Mouse (Mus musculus) thymus, adult 2 months (tissue): ENCODE results near the gene Pnp. TPM values are rescaled to one million over a fixed set of nuclear protein-coding genes. Genes with fewer than 3 reads are reported as not detected.
A peak's percentile ranks its signal among the peaks of the same experiment; 100 is the strongest.
"Not testable (repeated sequence)": the region's sequence is repeated elsewhere in the genome, so short reads cannot be mapped to it uniquely, and the experiment has no call there.

Experiments
- DNase-seq: peaks from one replicate; pipeline ENCODE4 v3.0.0; 2021
- H3K27ac ChIP-seq: fragments of 200-500 bp; 2 replicates; pipeline ENCODE4 v1.5.1; 2012; ENCODE audit warnings: low read length, control low read depth; ENCODE audit not compliant: control insufficient read depth, insufficient read depth
- H3K27me3 ChIP-seq: fragments of 200-500 bp; 2 replicates; pipeline ENCODE4 v1.6.1; 2012; ENCODE audit warnings: mild to moderate bottlenecking, low read length, moderate library complexity, mixed read lengths; ENCODE audit not compliant: control insufficient read depth, insufficient read depth
- H3K36me3 ChIP-seq: fragments of 200-500 bp; 2 replicates; pipeline ENCODE4 v1.6.1; 2012; ENCODE audit warnings: mild to moderate bottlenecking, low read length, moderate library complexity; ENCODE audit not compliant: control insufficient read depth, insufficient read depth
- H3K4me1 ChIP-seq: fragments of 200-500 bp; replicated peaks from 2 replicates; pipeline ENCODE4 v1.6.1; 2012; ENCODE audit warnings: low read length; ENCODE audit not compliant: control insufficient read depth, insufficient read depth
- H3K4me3 ChIP-seq: fragments of 200-500 bp; 2 replicates; pipeline ENCODE4 v1.5.1; 2012; ENCODE audit warnings: mild to moderate bottlenecking, low read length, control low read depth, moderate library complexity; ENCODE audit not compliant: control insufficient read depth, insufficient read depth
- CTCF ChIP-seq: fragments of 200-500 bp; IDR thresholded peaks from 2 replicates; pipeline ENCODE4 v1.5.1; 2012; ENCODE audit warnings: mild to moderate bottlenecking, control low read depth, low read length, moderate library complexity, borderline replicate concordance; ENCODE audit not compliant: control insufficient read depth, poor library complexity, insufficient read depth; ENCODE audit errors: extremely low read depth
- POLR2A ChIP-seq: fragments of 200-500 bp; IDR thresholded peaks from 2 replicates; pipeline ENCODE4 v1.6.1; 2012; ENCODE audit warnings: mild to moderate bottlenecking, low read length, control low read depth, moderate library complexity; ENCODE audit not compliant: control insufficient read depth, poor library complexity, insufficient read depth; ENCODE audit errors: extremely low read depth
- WGBS: fragments of 180-500 bp; shearing (Covaris S2); methylation state at CpG from one replicate; pipeline ENCODE4 v1.1.7; 2018; 5-methylcytosine and 5-hydroxymethylcytosine counted together
- polyA plus RNA-seq: library from polyadenylated mRNA; depleted of rRNA; stranded (reverse); fragments of >200 nt; gene quantifications from 2 replicates; pipeline ENCODE4 v1.2.3, GENCODE M21; 2012

Pnp gene
- polyA plus RNA-seq, 1 experiment, result 33.6 TPM

- under 1% methylated on average over 38 of the region's 38 CpGs for WGBS
- H3K27ac ChIP-seq, result peak overlapping the region; percentile 19; the same call in 1 of the 2 replicates
- peak overlapping the region; percentile 71 for H3K4me3 ChIP-seq
- peaks cover 10% of the 10 kb centered on the region for H3K36me3 ChIP-seq
- no peak for TF ChIP-seq CTCF
- no peak for TF ChIP-seq POLR2A
- peaks cover 9% of the 10 kb centered on the region for H3K4me1 ChIP-seq
- DNase-seq, result peak; percentile 73
- H3K27me3 ChIP-seq, result no peaks in the 10 kb centered on the region
These were observed 517 bp upstream of the Pnp start for GRCm38 (mm10) chr14:50930377-50930753.

- DNase-seq, result no peak
- H3K4me3 ChIP-seq, result peak overlapping the region; percentile 49
- H3K36me3 ChIP-seq, result peaks cover 10% of the 10 kb centered on the region
- peaks cover 6% of the 10 kb centered on the region for H3K4me1 ChIP-seq
- H3K27me3 ChIP-seq, result no peaks in the 10 kb centered on the region
- no peak for TF ChIP-seq CTCF
- no peak for TF ChIP-seq POLR2A
- peak overlapping the region; percentile 21; the same call in 1 of the 2 replicates for H3K27ac ChIP-seq
- WGBS, result 22% methylated on average over 12 of the region's 12 CpGs
These were observed 675 bp downstream of the Pnp start for GRCm38 (mm10) chr14:50931493-50932020.

GRCm38 (mm10) chr14:50936649-50937048, 5.8 kb downstream of the Pnp start:
- Histone ChIP-seq H3K4me1 (peaks cover under 1% of the 10 kb centered on the region; the same call in 1 of the 2 replicates), H3K27me3 (no peaks in the 10 kb centered on the region), H3K4me3 (no peak overlapping the region), H3K36me3 (no peaks in the 10 kb centered on the region), H3K27ac (no peak overlapping the region)
- whole genome bisulfite sequencing, result 88% methylated on average over 1 of the region's 1 CpGs
- no peak for DNase-seq
- TF ChIP-seq POLR2A (no peak), CTCF (no peak)

GRCm38 (mm10) chr14:50938119-50938908, 7.4 kb downstream of the Pnp start:
- no peak overlapping the region for H3K27ac ChIP-seq
- H3K4me1 ChIP-seq, result no peaks in the 10 kb centered on the region; the same call in 1 of the 2 replicates
- DNase-seq, result no peak
- TF ChIP-seq CTCF, result no peak
- no peak for TF ChIP-seq POLR2A
- no peaks in the 10 kb centered on the region for H3K36me3 ChIP-seq
- WGBS, result 96% methylated on average over 3 of the region's 3 CpGs
- H3K4me3 ChIP-seq, result no peak overlapping the region
- no peaks in the 10 kb centered on the region for H3K27me3 ChIP-seq

- Histone ChIP-seq H3K36me3 (no peaks in the 10 kb centered on the region), H3K4me1 (peaks cover 3% of the 10 kb centered on the region), H3K27ac (no peak overlapping the region), H3K27me3 (no peaks in the 10 kb centered on the region), H3K4me3 (no peak overlapping the region)
- no peak for DNase-seq
- WGBS, result 21% methylated on average over 2 of the region's 2 CpGs
- TF ChIP-seq POLR2A, result no peak
- TF ChIP-seq CTCF, result no peak
These were observed 8.1 kb downstream of the Pnp start for GRCm38 (mm10) chr14:50938940-50939339.

- TF ChIP-seq CTCF (peak; percentile 61; the same call in 1 of the 2 replicates), POLR2A (peak; percentile 40; the same call in 1 of the 2 replicates)
- 3% methylated on average over 31 of the region's 31 CpGs for WGBS
- peaks cover 7% of the 10 kb centered on the region for H3K4me1 ChIP-seq
- H3K27me3 ChIP-seq, result no peaks in the 10 kb centered on the region
- peak; percentile 82 for DNase-seq
- H3K4me3 ChIP-seq, result peak within 1 kb of the TSS; percentile 49
- H3K36me3 ChIP-seq, result no peaks in the 10 kb centered on the region; the same call in 1 of the 2 replicates
- peak within 1 kb of the TSS; percentile 47 for H3K27ac ChIP-seq
These were observed 13.2 kb downstream of the Pnp start, which contains the start of gene Gm49342 for GRCm38 (mm10) chr14:50943932-50944667. TSS of gene Gm49342 (plus strand) at chr14:50944517.

- H3K4me1 ChIP-seq, H3K27me3 ChIP-seq, H3K36me3 ChIP-seq: not testable (repeated sequence)
- DNase-seq, result peak; percentile 77
- peak overlapping the region; percentile 47; the same call in 1 of the 2 replicates for H3K27ac ChIP-seq
- peak overlapping the region; percentile 49 for H3K4me3 ChIP-seq
- WGBS, result 1% methylated on average over 15 of the region's 15 CpGs
These were observed 13.8 kb downstream of the Pnp start for GRCm38 (mm10) chr14:50944668-50945033.

- not testable (repeated sequence) for H3K27ac ChIP-seq, DNase-seq, H3K27me3 ChIP-seq, H3K36me3 ChIP-seq, H3K4me1 ChIP-seq
- peak overlapping the region; percentile 49; the same call in 1 of the 2 replicates for H3K4me3 ChIP-seq
- 5% methylated on average over 6 of the region's 6 CpGs for WGBS
These were observed 14.2 kb downstream of the Pnp start for GRCm38 (mm10) chr14:50945081-50945480.

GRCm38 (mm10) chr14:50945526-50945925, 14.6 kb downstream of the Pnp start:
- not testable (repeated sequence) for H3K27ac ChIP-seq, H3K27me3 ChIP-seq, DNase-seq, H3K36me3 ChIP-seq, H3K4me1 ChIP-seq, H3K4me3 ChIP-seq
- 9% methylated on average over 3 of the region's 3 CpGs for WGBS
